Mouse (Mus musculus) kidney, postnatal 14 days (tissue): ENCODE results near the gene Faap20.
"Not testable (repeated sequence)": the region's sequence is repeated elsewhere in the genome, so short reads cannot be mapped to it uniquely, and the experiment has no call there.

ENCODE experiments used
- DNase-seq: peaks from one replicate; pipeline ENCODE4 v3.0.0; 2022; ENCODE audit warnings: mixed read lengths

The Faap20 gene

GRCm38 (mm10) chr4:155221599-155222551 lies 27.7 kb upstream of the Faap20 start:
- peak; percentile 85 for DNase-seq

DNA sequence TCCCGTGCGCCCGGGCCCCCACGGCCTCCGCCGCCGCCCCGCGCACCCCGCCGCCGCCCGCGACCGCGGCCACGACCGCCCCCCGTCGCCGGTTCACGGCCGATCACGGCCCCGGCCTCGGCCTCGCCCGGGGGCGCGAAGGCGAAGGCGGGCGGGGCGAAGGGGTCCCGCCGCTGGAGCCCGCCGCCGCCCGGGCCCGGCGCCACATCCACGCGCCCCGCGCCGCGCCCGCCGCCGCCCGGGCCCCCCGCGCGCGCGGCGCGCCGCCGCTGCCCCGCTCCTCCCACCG lies 27.1 kb upstream of the Faap20 start, which contains the start of gene Ski:
Ski (minus strand) TSS at position 41 of the 289 bp plus-strand sequence.
- DNase-seq: no peak

- peak; percentile 100 for DNase-seq
These were observed 26.6 kb upstream of the Faap20 start for GRCm38 (mm10) chr4:155222841-155223593.

DNA sequence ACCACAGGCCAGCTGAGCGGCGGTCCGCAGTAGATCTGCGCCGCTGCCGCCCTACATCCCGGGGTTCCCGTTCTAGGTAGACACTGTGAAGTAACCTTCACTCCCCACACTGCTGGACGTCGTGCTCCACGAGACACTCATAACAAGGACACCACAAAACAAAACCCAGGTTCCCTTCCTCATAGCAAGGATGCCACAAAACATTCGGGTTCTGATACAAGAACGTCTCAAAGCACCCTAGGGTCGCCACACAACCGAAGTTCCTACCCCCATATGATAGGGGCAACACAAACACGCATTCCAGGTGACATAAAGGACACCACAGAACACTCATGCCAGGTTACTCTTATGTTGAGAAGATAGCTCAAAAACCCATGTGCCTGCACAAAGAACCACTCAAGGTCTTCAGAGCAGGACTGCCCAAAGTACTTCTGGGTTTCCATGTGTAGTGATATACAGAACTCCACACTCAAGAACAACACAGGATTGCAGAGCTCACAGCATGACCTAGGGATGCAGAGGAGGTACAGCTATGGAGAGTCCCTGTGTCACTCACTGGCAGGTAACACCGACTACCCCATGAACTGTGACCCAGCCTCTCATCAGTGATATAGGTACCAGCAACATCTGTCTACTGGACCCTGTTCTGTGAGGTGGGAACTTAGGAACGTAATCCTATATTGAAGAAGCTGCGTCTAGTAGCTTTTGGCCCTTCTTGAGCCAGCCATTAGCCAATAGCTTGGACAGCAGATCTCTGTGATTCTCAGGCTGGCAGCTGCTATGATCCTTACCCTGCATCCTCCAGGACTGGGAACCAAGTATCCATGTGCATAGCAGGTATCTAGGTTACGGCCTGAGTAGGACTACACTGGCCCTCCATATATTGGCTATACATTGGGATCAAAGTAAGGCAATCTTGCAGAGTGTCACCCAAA lies 25.7 kb upstream of the Faap20 start:
- no peak for DNase-seq

DNA sequence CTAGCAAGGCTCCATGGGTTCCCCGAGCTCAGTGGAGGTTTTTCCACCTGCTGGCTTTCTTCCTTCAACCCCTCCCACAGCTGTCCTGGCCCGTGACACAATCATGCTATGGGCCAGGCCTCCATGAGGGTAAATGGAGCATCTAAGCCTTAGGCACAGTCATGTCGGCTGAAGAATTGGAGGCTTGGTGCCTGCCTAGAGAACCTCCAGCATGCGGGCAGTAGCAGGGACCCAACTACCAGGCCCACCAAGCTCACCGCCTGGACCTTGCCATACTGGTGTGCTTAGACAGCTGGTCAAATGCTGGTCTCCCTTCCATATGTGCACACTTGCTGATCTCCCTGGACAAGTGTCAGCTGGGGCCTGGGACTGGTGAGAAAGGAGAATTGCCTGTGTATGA lies 23.7 kb upstream of the Faap20 start:
- no peak for DNase-seq

DNA sequence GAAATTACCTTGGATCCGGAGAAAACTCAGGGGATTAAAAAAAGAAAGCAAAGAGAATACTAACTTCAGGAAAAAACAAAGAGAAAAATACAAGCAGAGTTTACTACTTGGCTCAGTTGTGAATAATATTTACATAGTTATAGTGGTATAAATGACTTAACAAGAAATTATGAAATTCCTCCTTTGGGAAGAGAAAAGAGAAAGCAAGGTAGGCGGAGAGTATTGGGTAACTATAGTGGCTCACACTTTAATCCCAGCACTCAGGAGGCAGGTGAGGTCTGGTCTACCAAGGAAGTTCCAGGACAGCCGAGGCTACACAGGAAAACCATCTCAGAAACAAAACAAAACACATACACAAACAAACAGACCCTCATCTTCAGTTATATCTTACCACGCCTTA lies 21.6 kb upstream of the Faap20 start:
- no peak for DNase-seq

DNA sequence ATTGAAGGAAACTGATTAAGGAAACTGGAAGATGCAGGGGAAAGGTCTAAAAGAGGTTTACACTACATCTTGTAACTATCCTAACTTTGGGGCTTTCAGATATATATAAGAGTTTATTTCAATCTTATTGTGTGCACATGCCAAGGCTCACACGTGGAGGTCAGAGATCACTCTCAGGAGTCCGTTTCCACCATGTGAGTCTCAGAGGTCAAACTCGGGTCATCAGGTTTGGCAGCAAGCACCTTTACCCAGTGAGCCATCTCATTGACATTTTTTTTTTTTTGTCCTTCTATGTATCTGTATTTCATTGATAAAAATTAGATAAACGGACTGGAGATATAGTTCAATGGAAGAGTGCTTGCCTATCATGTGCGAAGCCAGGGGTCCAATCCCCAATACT lies 21.1 kb upstream of the Faap20 start:
- DNase-seq: no peak

- peak; percentile 86 for DNase-seq
These were observed 15.7 kb upstream of the Faap20 start for GRCm38 (mm10) chr4:155233878-155234277.

- peak; percentile 80 for DNase-seq
These were observed 15.0 kb upstream of the Faap20 start for GRCm38 (mm10) chr4:155234371-155235310.

- DNase-seq: peak; percentile 96
These were observed 14.1 kb upstream of the Faap20 start for GRCm38 (mm10) chr4:155235311-155236119.

GRCm38 (mm10) chr4:155236737-155237385 lies 12.7 kb upstream of the Faap20 start:
- DNase-seq: no peak

GRCm38 (mm10) chr4:155238276-155238675 lies 11.3 kb upstream of the Faap20 start:
- peak; percentile 85 for DNase-seq

GRCm38 (mm10) chr4:155239494-155239893 lies 10.1 kb upstream of the Faap20 start:
- DNase-seq: no peak

- no peak for DNase-seq
These were observed 7.8 kb upstream of the Faap20 start for GRCm38 (mm10) chr4:155241789-155242188.

GRCm38 (mm10) chr4:155242292-155242691 lies 7.3 kb upstream of the Faap20 start:
- no peak for DNase-seq

GRCm38 (mm10) chr4:155243233-155243632 lies 6.4 kb upstream of the Faap20 start:
- no peak for DNase-seq

- peak; percentile 73 for DNase-seq
These were observed 3.7 kb upstream of the Faap20 start for GRCm38 (mm10) chr4:155245770-155246492.

DNA sequence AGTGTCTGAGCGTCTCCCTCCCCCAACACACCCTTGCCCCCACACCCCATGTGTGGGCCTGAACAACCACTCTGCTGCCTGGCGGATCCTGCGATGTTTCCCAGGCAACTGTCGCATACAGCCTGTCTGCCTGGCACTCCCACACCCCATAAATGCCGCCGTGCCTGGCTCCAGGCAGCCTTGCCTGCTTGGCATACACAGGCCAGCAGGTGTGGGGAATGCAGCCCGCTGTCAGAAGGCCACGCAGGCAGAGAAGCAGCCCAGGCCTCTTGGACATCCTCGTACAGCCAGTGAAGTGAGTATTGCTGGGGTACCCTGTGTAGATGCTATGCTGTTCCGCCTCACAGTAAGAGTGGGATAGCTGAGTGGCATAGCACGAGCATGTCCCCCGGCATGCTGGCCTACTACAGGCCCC lies 2.9 kb upstream of the Faap20 start:
- DNase-seq: peak; percentile 48

DNA sequence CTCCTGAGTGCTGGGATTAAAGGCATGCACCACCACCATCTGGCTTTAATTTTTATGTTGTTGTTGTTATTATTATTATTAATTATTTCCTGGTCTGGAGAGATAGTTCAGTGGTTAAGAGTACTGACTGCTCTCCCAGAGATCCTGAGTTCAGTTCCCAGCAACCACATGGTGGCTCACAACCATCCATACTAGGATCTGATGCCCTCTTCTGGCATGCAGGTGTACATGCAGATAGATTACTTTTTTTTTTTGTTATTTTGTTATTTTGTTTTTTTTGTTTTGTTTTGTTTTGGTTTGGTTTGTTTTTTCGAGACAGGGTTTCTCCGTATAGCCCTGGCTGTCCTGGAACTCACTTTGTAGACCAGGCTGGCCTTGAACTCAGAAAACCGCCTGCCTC lies 1.5 kb upstream of the Faap20 start:
- DNase-seq: not testable (repeated sequence)
